Mouse (Mus musculus) CD4-positive, CD25-positive, alpha-beta regulatory T cell, adult 4 months (primary cell): ENCODE measurements around the gene Noc3l. TPM values are rescaled to one million over a fixed set of nuclear protein-coding genes. Genes with fewer than 3 reads are reported as not detected.
A peak's percentile ranks its signal among the peaks of the same experiment; 100 is the strongest.

Experiments
- ATAC-seq: one replicate; pipeline ENCODE4 v1.8.0; 2017
- polyA plus RNA-seq, 2 experiments: library from polyadenylated mRNA; unstranded; fragments of 100-300 nt; shearing (Covaris generic); gene quantifications; one replicate each; pipeline ENCODE4 v1.2.1; 2017

Noc3l gene
- 10 to 100 TPM in 1 of 2 experiments, 1 to 10 TPM in 1; 7.9 to 10.0 TPM for polyA plus RNA-seq

GRCm38 (mm10) chr19:38818766-38819426 lies at the start of gene Noc3l:
Gene Noc3l, minus strand, starts transcription at chr19:38819237.
- ATAC-seq: peak; percentile 97

- ATAC-seq: no peak
These were observed 43.5 kb upstream of the Noc3l start for GRCm38 (mm10) chr19:38862523-38862922.

- no peak for ATAC-seq
These were observed 39.2 kb upstream of the Noc3l start for GRCm38 (mm10) chr19:38858224-38858623.

- no peak for ATAC-seq
These were observed 27.3 kb upstream of the Noc3l start for GRCm38 (mm10) chr19:38846373-38846772.

GRCm38 (mm10) chr19:38844817-38845216 lies 25.8 kb upstream of the Noc3l start:
- no peak for ATAC-seq

- ATAC-seq: peak; percentile 38
These were observed 18.2 kb upstream of the Noc3l start for GRCm38 (mm10) chr19:38837171-38837641.

- peak; percentile 86 for ATAC-seq
These were observed 17.6 kb upstream of the Noc3l start, which contains the start of gene Tbc1d12 for GRCm38 (mm10) chr19:38836438-38837170. Gene Tbc1d12, plus strand, starts transcription at chr19:38836579.

GRCm38 (mm10) chr19:38836084-38836437 lies 17.0 kb upstream of the Noc3l start:
- ATAC-seq: no peak

- no peak for ATAC-seq
These were observed 14.2 kb upstream of the Noc3l start for GRCm38 (mm10) chr19:38833224-38833623.

GRCm38 (mm10) chr19:38820186-38820804 lies 1.3 kb upstream of the Noc3l start:
- no peak for ATAC-seq

GRCm38 (mm10) chr19:38819427-38819802 lies 378 bp upstream of the Noc3l start:
- peak; percentile 72 for ATAC-seq

GRCm38 (mm10) chr19:38818191-38818590 lies 846 bp downstream of the Noc3l start:
- no peak for ATAC-seq

GRCm38 (mm10) chr19:38798801-38799200 lies 20.2 kb downstream of the Noc3l start:
- no peak for ATAC-seq

GRCm38 (mm10) chr19:38798291-38798690 lies 20.7 kb downstream of the Noc3l start:
- ATAC-seq: no peak

- no peak for ATAC-seq
These were observed 22.5 kb downstream of the Noc3l start for GRCm38 (mm10) chr19:38796546-38796945.

- no peak for ATAC-seq
These were observed 25.4 kb downstream of the Noc3l start for GRCm38 (mm10) chr19:38793563-38794045.

- no peak for ATAC-seq
These were observed 31.3 kb downstream of the Noc3l start for GRCm38 (mm10) chr19:38787756-38788155.

GRCm38 (mm10) chr19:38783542-38783941 lies 35.5 kb downstream of the Noc3l start:
- ATAC-seq: no peak

GRCm38 (mm10) chr19:38778805-38779204 lies 40.2 kb downstream of the Noc3l start:
- no peak for ATAC-seq

- ATAC-seq: no peak
These were observed 43.5 kb downstream of the Noc3l start for GRCm38 (mm10) chr19:38775548-38775947.

GRCm38 (mm10) chr19:38766306-38766705 lies 52.7 kb downstream of the Noc3l start:
- ATAC-seq: no peak

GRCm38 (mm10) chr19:38760441-38760840 lies 58.6 kb downstream of the Noc3l start:
- ATAC-seq: no peak
